Mouse (Mus musculus): ENCODE data around the gene Cntnap3. TPM values are rescaled to one million over a fixed set of nuclear protein-coding genes. Genes with fewer than 3 reads are reported as not detected.
"Not testable (repeated sequence)": the region's sequence is repeated elsewhere in the genome, so short reads cannot be mapped to it uniquely, and the experiment has no call there.

Cntnap3 gene
- polyA plus RNA-seq (2015; fragmentation: Nextera tagmentation; extraction: Ambion mirVana) = 0.22 and 0.37 TPM in 2 replicates

- Histone ChIP-seq H3K4me3 (ENCODE audit: low read length) (no peak within 1 kb of the TSS), H3K36me3 (ENCODE audit: insufficient read depth, low read length) (no peaks in the 10 kb centered on the region), H3K27me3 (ENCODE audit: insufficient read depth, low read length) (no peaks in the 10 kb centered on the region), H3K4me2 (replicated peaks; ENCODE audit: low read depth, low read length) (peak within 1 kb of the TSS; percentile 28; the same call in 1 of the 2 replicates), H3K27ac (ENCODE audit: low read length) (no peak within 1 kb of the TSS), H3K4me1 (ENCODE audit: insufficient read depth, low read length) (no peaks in the 10 kb centered on the region), H3K9ac (replicated peaks; ENCODE audit: low read length) (no peak within 1 kb of the TSS), H3K9me3 (ENCODE audit: low read length) (no peaks in the 10 kb centered on the region; the same call in 1 of the 2 replicates)
- ATAC-seq (ENCODE audit: low FRiP score, low TSS enrichment) = peak; percentile 92
- 10% methylated on average over 16 of the region's 16 CpGs for WGBS
These were observed at the start of gene Cntnap3 for GRCm38 (mm10) chr13:64903585-64904208. Gene Cntnap3, minus strand, starts transcription at chr13:64903955.

- Histone ChIP-seq H3K27me3 (ENCODE audit: insufficient read depth, low read length) (no peaks in the 10 kb centered on the region), H3K36me3 (ENCODE audit: insufficient read depth, low read length) (no peaks in the 10 kb centered on the region), H3K4me3 (ENCODE audit: low read length) (no peak within 1 kb of the TSS), H3K9me3 (ENCODE audit: low read length) (no peaks in the 10 kb centered on the region), H3K9ac (replicated peaks; ENCODE audit: low read length) (no peak within 1 kb of the TSS), H3K27ac (ENCODE audit: low read length) (no peak within 1 kb of the TSS), H3K4me1 (ENCODE audit: insufficient read depth, low read length) (no peaks in the 10 kb centered on the region), H3K4me2 (replicated peaks; ENCODE audit: low read depth, low read length) (no peak within 1 kb of the TSS)
- no peak for ATAC-seq (ENCODE audit: low FRiP score, low TSS enrichment)
- whole genome bisulfite sequencing = 75% methylated on average over 1 of the region's 1 CpGs
These were observed 13.4 kb upstream of the Cntnap3 start, which contains the start of gene Spata31 for GRCm38 (mm10) chr13:64917191-64917590. Gene Spata31, plus strand, starts transcription at chr13:64917406.

GRCm38 (mm10) chr13:64903132-64903531 lies 623 bp downstream of the Cntnap3 start:
- 26% methylated on average over 1 of the region's 1 CpGs for WGBS

GRCm38 (mm10) chr13:64865397-64865796 lies 38.4 kb downstream of the Cntnap3 start:
- no peaks in the 10 kb centered on the region for H3K27me3 ChIP-seq (ENCODE audit: insufficient read depth, low read length)
- ATAC-seq (ENCODE audit: low FRiP score, low TSS enrichment) = no peak
- H3K4me3 ChIP-seq (ENCODE audit: low read length) = no peak overlapping the region
- H3K4me1 ChIP-seq (ENCODE audit: insufficient read depth, low read length) = no peaks in the 10 kb centered on the region
- 80% methylated on average over 3 of the region's 3 CpGs for WGBS
- no peak overlapping the region for H3K9ac ChIP-seq (replicated peaks; ENCODE audit: low read length)
- H3K36me3 ChIP-seq (ENCODE audit: insufficient read depth, low read length) = no peaks in the 10 kb centered on the region
- H3K27ac ChIP-seq (ENCODE audit: low read length) = no peak overlapping the region
- H3K9me3 ChIP-seq (ENCODE audit: low read length) = no peaks in the 10 kb centered on the region
- H3K4me2 ChIP-seq (replicated peaks; ENCODE audit: low read depth, low read length) = no peak overlapping the region

More at GRCm38 (mm10) chr13:64903132-64903531, 623 bp downstream of the Cntnap3 start:
- no peak overlapping the region for H3K27ac ChIP-seq (ENCODE audit: low read length)
- H3K4me3 ChIP-seq (ENCODE audit: low read length) = no peak overlapping the region
- H3K9ac ChIP-seq (replicated peaks; ENCODE audit: low read length) = no peak overlapping the region
- no peak for ATAC-seq (ENCODE audit: low FRiP score, low TSS enrichment)
- H3K9me3 ChIP-seq (ENCODE audit: low read length) = no peaks in the 10 kb centered on the region; the same call in 1 of the 2 replicates
- no peak overlapping the region for H3K4me2 ChIP-seq (replicated peaks; ENCODE audit: low read depth, low read length)
- no peaks in the 10 kb centered on the region for H3K27me3 ChIP-seq (ENCODE audit: insufficient read depth, low read length)
- H3K36me3 ChIP-seq (ENCODE audit: insufficient read depth, low read length) = no peaks in the 10 kb centered on the region
- H3K4me1 ChIP-seq (ENCODE audit: insufficient read depth, low read length) = no peaks in the 10 kb centered on the region

- not testable (repeated sequence) for H3K9ac ChIP-seq (replicated peaks; ENCODE audit: low read length); H3K4me1 ChIP-seq (ENCODE audit: insufficient read depth, low read length); H3K27ac ChIP-seq (ENCODE audit: low read length); H3K4me3 ChIP-seq (ENCODE audit: low read length); H3K27me3 ChIP-seq (ENCODE audit: insufficient read depth, low read length); ATAC-seq (ENCODE audit: low FRiP score, low TSS enrichment); H3K4me2 ChIP-seq (replicated peaks; ENCODE audit: low read depth, low read length); H3K36me3 ChIP-seq (ENCODE audit: insufficient read depth, low read length); H3K9me3 ChIP-seq (ENCODE audit: low read length)
- WGBS = 61% methylated on average over 5 of the region's 5 CpGs
These were observed 78.9 kb downstream of the Cntnap3 start for GRCm38 (mm10) chr13:64824856-64825255.

GRCm38 (mm10) chr13:64745383-64745782 lies 158.4 kb downstream of the Cntnap3 start:
- 80% methylated on average over 3 of the region's 3 CpGs for WGBS
- Histone ChIP-seq H3K4me3 (ENCODE audit: low read length) (no peak overlapping the region), H3K9ac (replicated peaks; ENCODE audit: low read length) (no peak overlapping the region), H3K4me1 (ENCODE audit: insufficient read depth, low read length) (no peaks in the 10 kb centered on the region), H3K9me3 (ENCODE audit: low read length) (no peaks in the 10 kb centered on the region), H3K27ac (ENCODE audit: low read length) (no peak overlapping the region), H3K27me3 (ENCODE audit: insufficient read depth, low read length) (no peaks in the 10 kb centered on the region), H3K4me2 (replicated peaks; ENCODE audit: low read depth, low read length) (no peak overlapping the region), H3K36me3 (ENCODE audit: insufficient read depth, low read length) (no peaks in the 10 kb centered on the region)
- ATAC-seq (ENCODE audit: low FRiP score, low TSS enrichment) = no peak

GRCm38 (mm10) chr13:64732244-64732643 lies 171.5 kb downstream of the Cntnap3 start:
- H3K4me2 ChIP-seq (replicated peaks; ENCODE audit: low read depth, low read length) = no peak overlapping the region
- H3K4me3 ChIP-seq (ENCODE audit: low read length) = no peak overlapping the region
- H3K36me3 ChIP-seq (ENCODE audit: insufficient read depth, low read length) = no peaks in the 10 kb centered on the region
- H3K9ac ChIP-seq (replicated peaks; ENCODE audit: low read length) = no peak overlapping the region
- H3K27me3 ChIP-seq (ENCODE audit: insufficient read depth, low read length) = no peaks in the 10 kb centered on the region
- H3K4me1 ChIP-seq (ENCODE audit: insufficient read depth, low read length) = no peaks in the 10 kb centered on the region
- no peak overlapping the region for H3K27ac ChIP-seq (ENCODE audit: low read length)
- no peak for ATAC-seq (ENCODE audit: low FRiP score, low TSS enrichment)
- H3K9me3 ChIP-seq (ENCODE audit: low read length) = no peaks in the 10 kb centered on the region
- 80% methylated on average over 3 of the region's 3 CpGs for WGBS

- H3K36me3 ChIP-seq (ENCODE audit: insufficient read depth, low read length) = no peaks in the 10 kb centered on the region
- no peaks in the 10 kb centered on the region for H3K4me1 ChIP-seq (ENCODE audit: insufficient read depth, low read length)
- 83% methylated on average over 2 of the region's 2 CpGs for WGBS
- H3K27me3 ChIP-seq (ENCODE audit: insufficient read depth, low read length) = no peaks in the 10 kb centered on the region
- no peak overlapping the region for H3K9ac ChIP-seq (replicated peaks; ENCODE audit: low read length)
- ATAC-seq (ENCODE audit: low FRiP score, low TSS enrichment) = no peak
- no peak overlapping the region for H3K4me2 ChIP-seq (replicated peaks; ENCODE audit: low read depth, low read length)
- H3K4me3 ChIP-seq (ENCODE audit: low read length) = no peak overlapping the region
- no peak overlapping the region for H3K27ac ChIP-seq (ENCODE audit: low read length)
- H3K9me3 ChIP-seq (ENCODE audit: low read length) = no peaks in the 10 kb centered on the region
These were observed 187.0 kb downstream of the Cntnap3 start for GRCm38 (mm10) chr13:64716791-64717190.

- Histone ChIP-seq H3K4me2 (replicated peaks; ENCODE audit: low read depth, low read length) (no peak overlapping the region), H3K9ac (replicated peaks; ENCODE audit: low read length) (no peak overlapping the region), H3K4me3 (ENCODE audit: low read length) (no peak overlapping the region), H3K9me3 (ENCODE audit: low read length) (no peaks in the 10 kb centered on the region), H3K4me1 (ENCODE audit: insufficient read depth, low read length) (no peaks in the 10 kb centered on the region), H3K36me3 (ENCODE audit: insufficient read depth, low read length) (no peaks in the 10 kb centered on the region), H3K27me3 (ENCODE audit: insufficient read depth, low read length) (no peaks in the 10 kb centered on the region), H3K27ac (ENCODE audit: low read length) (no peak overlapping the region)
- whole genome bisulfite sequencing = 76% methylated on average over 1 of the region's 1 CpGs
- ATAC-seq (ENCODE audit: low FRiP score, low TSS enrichment) = no peak
These were observed 211.3 kb downstream of the Cntnap3 start for GRCm38 (mm10) chr13:64692463-64692862.
